Mouse (Mus musculus) embryonic facial prominence, embryonic 11.5 days (tissue): ENCODE data around the gene Slc10a3. TPM values are rescaled to one million over a fixed set of nuclear protein-coding genes. Genes with fewer than 3 reads are reported as not detected.

Experiments used
- ATAC-seq: fragments of 200-750 bp; cut with Nextera tagmentation; replicated peaks from 2 replicates; pipeline ENCODE4 v1.8.0; 2017; ENCODE audit warnings: low read depth; ENCODE audit not compliant: insufficient number of reproducible peaks, low FRiP score, low TSS enrichment
- DNase-seq: peaks from one replicate; pipeline ENCODE4 v3.0.0-alpha.2; 2015; ENCODE audit warnings: low spot score
- H3K27ac ChIP-seq: fragments of 300-500 bp; sonication (generic); replicated peaks from 2 replicates; pipeline ENCODE4 v1.5.1; 2014; ENCODE audit warnings: mild to moderate bottlenecking, low read depth, low read length, control low read depth
- H3K27me3 ChIP-seq: fragments of 300-500 bp; sonication (generic); 2 replicates; pipeline ENCODE4 v1.6.1; 2014; ENCODE audit warnings: mild to moderate bottlenecking, low read length, moderate library complexity, mixed read lengths; ENCODE audit not compliant: control insufficient read depth, insufficient read depth
- H3K36me3 ChIP-seq: fragments of 300-500 bp; sonication (generic); replicated peaks from 2 replicates; pipeline ENCODE4 v1.6.1; 2014; ENCODE audit warnings: low read depth, mild to moderate bottlenecking, low read length, moderate library complexity, mixed read lengths; ENCODE audit not compliant: control insufficient read depth, insufficient read depth
- H3K4me1 ChIP-seq: fragments of 300-500 bp; sonication (generic); 2 replicates; pipeline ENCODE4 v1.6.1; 2014; ENCODE audit warnings: low read length, mixed read lengths; ENCODE audit not compliant: control insufficient read depth, insufficient read depth
- H3K4me2 ChIP-seq: fragments of 300-500 bp; sonication (generic); 2 replicates; pipeline ENCODE4 v1.6.1; 2014; ENCODE audit warnings: low read depth, mild to moderate bottlenecking, control low read depth, low read length, moderate library complexity
- H3K4me3 ChIP-seq: fragments of 300-500 bp; sonication (generic); 2 replicates; pipeline ENCODE4 v1.5.1; 2014; ENCODE audit warnings: low read depth, low read length, control low read depth
- H3K9ac ChIP-seq: fragments of 300-500 bp; sonication (generic); replicated peaks from 2 replicates; pipeline ENCODE4 v1.6.1; 2014; ENCODE audit warnings: mild to moderate bottlenecking, control low read depth, low read length
- H3K9me3 ChIP-seq: fragments of 300-500 bp; sonication (generic); replicated peaks from 2 replicates; pipeline ENCODE4 v1.6.1; 2016; ENCODE audit warnings: mild to moderate bottlenecking, low read length, inconsistent platforms, mixed read lengths; ENCODE audit not compliant: control insufficient read depth
- WGBS: fragments of 180-500 bp; shearing (Covaris S2); extraction: QIAGEN DNeasy Blood & Tissue Kit; methylation state at CpG from one replicate; pipeline ENCODE4 v1.1.7; 2014; 5-methylcytosine and 5-hydroxymethylcytosine counted together
- polyA plus RNA-seq: library from polyadenylated mRNA; unstranded; fragments of >200 nt; fragmentation: Nextera tagmentation; extraction: Ambion mirVana; gene quantifications from 2 replicates; pipeline ENCODE4 v1.2.1, GENCODE M21; 2014

Slc10a3 gene
- 11.4 and 13.6 TPM in 2 replicates for polyA plus RNA-seq

DNA sequence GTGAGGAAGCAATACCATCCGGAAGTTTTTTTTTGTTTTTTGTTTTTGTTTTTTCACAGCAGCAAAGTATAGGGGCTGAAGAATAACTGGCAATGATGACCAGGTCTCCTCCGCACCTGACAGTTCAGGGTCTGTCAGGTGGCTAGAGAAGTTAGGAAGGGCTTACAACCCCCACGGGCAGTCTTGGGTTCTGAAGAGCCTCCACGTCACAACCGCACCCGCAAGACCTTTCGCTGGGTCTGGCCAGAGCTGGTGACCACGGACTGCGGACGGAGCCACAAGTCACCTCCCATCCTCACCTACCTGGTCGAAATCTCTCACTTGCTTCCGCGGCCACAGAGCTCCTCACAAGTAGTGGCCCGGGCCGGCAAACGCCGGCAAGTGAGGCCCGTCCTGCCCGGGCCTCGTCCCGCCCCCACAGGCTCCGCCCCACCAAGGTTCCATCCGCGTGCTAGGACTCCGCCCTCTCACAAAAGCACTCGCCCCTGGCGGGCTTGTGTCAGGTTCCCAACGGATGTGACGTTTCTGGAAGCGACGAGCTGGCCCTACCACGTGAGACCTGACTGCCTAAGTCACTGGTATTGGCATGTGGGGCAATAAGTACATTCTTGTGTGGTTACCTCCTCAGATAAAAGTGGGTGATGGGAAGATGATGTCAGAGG is at the start of gene Slc10a3, which contains the start of gene Ubl4a:
Gene Slc10a3, minus strand, starts transcription at position 462 of the 662 bp plus-strand sequence.
Gene Ubl4a, minus strand, starts transcription at position 331 of the 662 bp plus-strand sequence.
- WGBS, result 21% methylated on average over 32 of the region's 32 CpGs
- H3K27ac ChIP-seq, result no peak within 1 kb of the TSS
- peak within 1 kb of the TSS; percentile 43 for H3K4me2 ChIP-seq
- no peaks in the 10 kb centered on the region for H3K36me3 ChIP-seq
- peak within 1 kb of the TSS; percentile 35 for H3K4me3 ChIP-seq
- no peaks in the 10 kb centered on the region for H3K9me3 ChIP-seq
- H3K4me1 ChIP-seq, result no peaks in the 10 kb centered on the region
- DNase-seq (peak; percentile 91), ATAC-seq (peak; percentile 88)
- H3K9ac ChIP-seq, result peak within 1 kb of the TSS; percentile 33
- H3K27me3 ChIP-seq, result no peaks in the 10 kb centered on the region

GRCm38 (mm10) chrX:74413377-74413776 is 40.2 kb upstream of the Slc10a3 start:
- no peak overlapping the region for H3K9ac ChIP-seq
- no peaks in the 10 kb centered on the region for H3K36me3 ChIP-seq
- no peaks in the 10 kb centered on the region for H3K27me3 ChIP-seq
- no peak overlapping the region for H3K27ac ChIP-seq
- no peaks in the 10 kb centered on the region for H3K4me1 ChIP-seq
- peak; percentile 39; the same call in 1 of the 2 replicates for ATAC-seq
- H3K9me3 ChIP-seq, result no peaks in the 10 kb centered on the region
- H3K4me3 ChIP-seq, result no peak overlapping the region
- DNase-seq, result peak; percentile 79
- no peak overlapping the region for H3K4me2 ChIP-seq

DNA sequence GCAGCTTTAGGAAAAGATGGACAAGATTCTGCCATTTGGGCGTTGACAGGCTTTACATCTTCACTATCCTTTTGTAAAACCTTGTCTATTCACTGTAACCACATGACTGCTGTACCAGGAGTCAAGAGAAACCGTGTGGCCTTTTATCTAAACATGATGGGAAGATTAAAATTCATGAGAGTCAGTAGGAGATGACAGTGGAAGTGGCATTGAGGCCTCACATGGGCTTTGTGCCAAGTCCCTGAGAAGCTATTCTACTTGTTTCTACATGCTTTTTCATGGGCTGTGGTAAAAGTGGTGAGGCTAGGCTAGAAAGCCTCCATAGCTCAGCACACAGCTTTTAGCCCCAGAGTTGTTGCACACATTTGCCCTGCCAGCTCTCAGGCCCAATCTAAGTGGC is 35.2 kb upstream of the Slc10a3 start:
- ATAC-seq, result no peak
- WGBS, result 41% methylated on average over 2 of the region's 2 CpGs
- H3K9me3 ChIP-seq, result no peaks in the 10 kb centered on the region
- H3K4me3 ChIP-seq, result no peak overlapping the region
- H3K27me3 ChIP-seq, result no peaks in the 10 kb centered on the region
- no peak for DNase-seq
- no peak overlapping the region for H3K4me2 ChIP-seq
- H3K4me1 ChIP-seq, result no peaks in the 10 kb centered on the region
- H3K36me3 ChIP-seq, result no peaks in the 10 kb centered on the region
- H3K9ac ChIP-seq, result no peak overlapping the region
- no peak overlapping the region for H3K27ac ChIP-seq

DNA sequence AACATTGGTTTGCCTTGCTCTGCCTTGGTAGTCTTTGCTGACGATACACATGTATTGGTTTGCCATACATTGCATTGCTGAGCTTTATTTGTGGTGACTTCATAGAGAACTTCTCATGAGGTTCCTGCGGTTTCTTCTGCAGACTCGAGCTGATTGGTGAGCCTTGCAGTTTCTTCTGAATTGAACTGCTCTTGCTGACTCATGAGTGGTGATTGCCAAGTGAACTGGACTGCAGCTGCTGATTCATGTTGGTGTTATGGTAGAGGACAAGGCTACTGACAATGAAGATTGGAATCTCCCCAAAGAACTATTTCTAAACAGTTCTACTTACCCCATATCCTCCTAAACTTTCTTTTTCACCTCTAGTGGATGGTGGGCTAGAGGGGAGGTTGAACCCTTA is 27.0 kb upstream of the Slc10a3 start:
- no peak for DNase-seq
- Histone ChIP-seq H3K4me2 (no peak overlapping the region), H3K9ac (no peak overlapping the region), H3K9me3 (no peaks in the 10 kb centered on the region), H3K4me1 (no peaks in the 10 kb centered on the region), H3K27ac (no peak overlapping the region), H3K27me3 (no peaks in the 10 kb centered on the region), H3K4me3 (no peak overlapping the region), H3K36me3 (no peaks in the 10 kb centered on the region)
- no peak for ATAC-seq
- 93% methylated on average over 3 of the region's 3 CpGs for WGBS

DNA sequence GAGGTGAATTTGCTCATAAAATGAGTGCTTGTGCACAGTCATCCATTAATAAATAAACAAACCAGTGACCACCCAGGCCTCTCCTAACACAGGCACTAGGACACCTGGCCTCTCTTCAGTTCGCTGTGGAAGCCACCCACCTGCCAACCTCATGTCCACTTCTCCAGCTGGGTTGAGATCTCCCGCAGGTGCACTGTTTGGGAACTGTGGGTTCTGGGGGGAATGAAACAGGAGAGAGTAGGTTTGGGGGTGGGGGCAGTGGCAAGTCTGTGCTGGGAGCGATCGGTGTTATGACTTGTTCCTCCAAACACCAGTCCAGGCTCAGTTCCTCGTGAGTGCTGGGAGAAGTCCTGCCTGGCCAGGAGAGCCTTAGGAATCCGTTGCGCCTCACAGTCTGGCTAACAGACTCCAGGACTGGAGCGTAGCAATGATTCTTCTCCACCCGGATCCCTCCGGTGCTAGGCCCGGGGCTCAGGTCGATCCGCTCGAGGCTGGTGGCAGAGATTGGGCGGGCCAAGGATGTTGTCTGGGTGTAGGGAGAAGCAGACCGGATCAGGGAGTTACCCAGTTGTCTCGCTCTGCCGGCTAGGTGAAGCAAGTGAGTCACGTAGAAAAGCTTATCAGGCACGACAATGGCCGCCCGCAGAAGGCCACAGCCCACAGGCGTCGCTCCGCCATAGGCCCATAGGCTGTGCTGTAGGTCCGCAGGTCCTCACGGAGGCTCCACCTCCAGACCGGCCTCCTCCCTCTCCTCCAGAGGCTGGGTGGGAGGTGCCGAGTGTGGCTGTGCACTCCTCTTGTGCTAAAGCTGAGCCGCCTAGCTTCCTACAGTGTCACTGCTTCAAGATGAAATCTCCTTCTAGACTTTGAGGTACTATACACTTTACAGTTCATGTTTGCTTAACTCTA is 19.6 kb upstream of the Slc10a3 start, which contains the start of the genes Fam3a and Ikbkg:
Gene Fam3a, minus strand, starts transcription at position 738 of the 909 bp plus-strand sequence.
Gene Ikbkg, plus strand, starts transcription at position 756 of the 909 bp plus-strand sequence.
- 17% methylated on average over 28 of the region's 30 CpGs for WGBS
- peak; percentile 99 for ATAC-seq
- Histone ChIP-seq H3K4me1 (no peaks in the 10 kb centered on the region), H3K4me2 (peak within 1 kb of the TSS; percentile 61), H3K27ac (no peak within 1 kb of the TSS; the same call in 1 of the 2 replicates), H3K9me3 (no peaks in the 10 kb centered on the region), H3K4me3 (peak within 1 kb of the TSS; percentile 48), H3K36me3 (no peaks in the 10 kb centered on the region), H3K9ac (peak within 1 kb of the TSS; percentile 84), H3K27me3 (no peaks in the 10 kb centered on the region)
- DNase-seq, result peak; percentile 86

GRCm38 (mm10) chrX:74388153-74388552 is 15.0 kb upstream of the Slc10a3 start:
- Histone ChIP-seq H3K9ac (no peak overlapping the region), H3K4me3 (no peak overlapping the region), H3K4me2 (no peak overlapping the region), H3K9me3 (no peaks in the 10 kb centered on the region), H3K36me3 (no peaks in the 10 kb centered on the region), H3K4me1 (no peaks in the 10 kb centered on the region), H3K27ac (no peak overlapping the region), H3K27me3 (no peaks in the 10 kb centered on the region)
- DNase-seq (no peak), ATAC-seq (no peak)

DNA sequence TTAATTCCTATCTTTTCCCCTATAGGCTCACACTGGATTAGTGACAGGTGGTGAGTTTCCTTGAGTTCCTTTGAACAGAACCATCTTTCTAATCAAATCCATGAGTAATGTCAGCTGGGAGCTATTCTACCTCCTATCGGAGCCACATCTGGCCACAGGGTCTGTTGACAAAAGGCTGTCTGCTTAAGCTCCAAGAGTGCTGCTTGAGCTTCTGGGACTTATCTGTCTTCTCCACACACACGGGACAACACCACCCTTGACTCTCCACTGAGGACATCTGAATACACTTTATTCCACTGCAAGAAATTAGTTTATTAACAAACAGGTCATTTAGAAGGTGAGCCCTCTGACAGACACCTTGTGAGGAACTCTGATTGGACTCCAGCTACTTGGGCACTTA is 11.3 kb upstream of the Slc10a3 start:
- H3K36me3 ChIP-seq, result no peaks in the 10 kb centered on the region
- ATAC-seq (no peak), DNase-seq (peak; percentile 9)
- no peak overlapping the region for H3K27ac ChIP-seq
- 60% methylated on average over 2 of the region's 2 CpGs for WGBS
- no peaks in the 10 kb centered on the region for H3K9me3 ChIP-seq
- no peaks in the 10 kb centered on the region for H3K27me3 ChIP-seq
- no peaks in the 10 kb centered on the region for H3K4me1 ChIP-seq
- no peak overlapping the region for H3K4me3 ChIP-seq
- H3K4me2 ChIP-seq, result no peak overlapping the region
- H3K9ac ChIP-seq, result no peak overlapping the region
